Mouse (Mus musculus) naive thymus-derived CD4-positive, alpha-beta T cell, adult 2 months (primary cell): Measurements from ENCODE around the gene Homer1.

ENCODE experiments used
- DNase-seq: peaks from one replicate; pipeline ENCODE4 v3.0.0-alpha.2; 2011; ENCODE audit warnings: low read depth

Homer1 gene

GRCm38 (mm10) chr13:93401947-93402346, 102.5 kb downstream of the Homer1 start:
- no peak for DNase-seq

GRCm38 (mm10) chr13:93406855-93407254, 107.4 kb downstream of the Homer1 start:
- DNase-seq: no peak

GRCm38 (mm10) chr13:93410343-93410742, 110.9 kb downstream of the Homer1 start:
- no peak for DNase-seq

DNA sequence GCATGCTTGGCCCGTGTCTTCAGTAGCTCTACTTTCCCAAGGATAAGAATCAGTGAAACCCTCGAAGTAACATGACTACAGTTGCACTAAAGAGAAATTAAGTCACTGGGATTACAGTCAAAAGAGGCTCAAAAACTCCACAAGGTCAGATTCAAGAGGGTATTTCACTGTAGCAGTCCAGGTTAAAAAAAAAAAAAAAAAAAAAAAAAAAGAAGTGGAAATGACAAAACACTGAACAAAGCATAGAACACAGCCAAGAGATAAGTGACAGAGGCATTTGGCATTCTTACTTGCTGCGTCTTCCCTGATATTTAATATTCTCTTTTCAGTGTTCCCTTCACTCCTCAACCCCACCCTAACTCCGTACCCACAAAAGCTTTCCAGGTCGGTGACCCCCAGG, 115.6 kb downstream of the Homer1 start:
- no peak for DNase-seq

DNA sequence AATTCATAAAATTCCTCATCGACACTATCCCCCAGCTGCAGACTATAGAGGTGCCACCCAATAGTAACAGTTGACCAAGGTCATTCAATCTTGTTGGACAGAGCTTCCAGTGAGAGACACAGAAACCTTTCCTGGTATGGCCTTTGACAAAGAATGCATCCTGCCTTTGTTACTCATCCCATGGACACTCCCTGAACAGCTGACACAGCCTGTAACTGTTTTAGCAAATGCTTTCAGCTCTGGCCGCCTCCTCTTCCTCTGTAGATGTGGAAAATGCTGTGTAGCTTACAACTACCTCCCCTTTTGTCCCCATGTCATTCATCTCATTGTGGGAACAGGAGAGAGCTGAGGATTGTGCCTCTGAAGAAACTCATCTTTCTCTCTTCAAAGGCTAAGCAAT, 118.9 kb downstream of the Homer1 start:
- no peak for DNase-seq

GRCm38 (mm10) chr13:93419779-93420178, 120.3 kb downstream of the Homer1 start:
- no peak for DNase-seq

- no peak for DNase-seq
Measured at GRCm38 (mm10) chr13:93423224-93423623, 123.8 kb downstream of the Homer1 start.

DNA sequence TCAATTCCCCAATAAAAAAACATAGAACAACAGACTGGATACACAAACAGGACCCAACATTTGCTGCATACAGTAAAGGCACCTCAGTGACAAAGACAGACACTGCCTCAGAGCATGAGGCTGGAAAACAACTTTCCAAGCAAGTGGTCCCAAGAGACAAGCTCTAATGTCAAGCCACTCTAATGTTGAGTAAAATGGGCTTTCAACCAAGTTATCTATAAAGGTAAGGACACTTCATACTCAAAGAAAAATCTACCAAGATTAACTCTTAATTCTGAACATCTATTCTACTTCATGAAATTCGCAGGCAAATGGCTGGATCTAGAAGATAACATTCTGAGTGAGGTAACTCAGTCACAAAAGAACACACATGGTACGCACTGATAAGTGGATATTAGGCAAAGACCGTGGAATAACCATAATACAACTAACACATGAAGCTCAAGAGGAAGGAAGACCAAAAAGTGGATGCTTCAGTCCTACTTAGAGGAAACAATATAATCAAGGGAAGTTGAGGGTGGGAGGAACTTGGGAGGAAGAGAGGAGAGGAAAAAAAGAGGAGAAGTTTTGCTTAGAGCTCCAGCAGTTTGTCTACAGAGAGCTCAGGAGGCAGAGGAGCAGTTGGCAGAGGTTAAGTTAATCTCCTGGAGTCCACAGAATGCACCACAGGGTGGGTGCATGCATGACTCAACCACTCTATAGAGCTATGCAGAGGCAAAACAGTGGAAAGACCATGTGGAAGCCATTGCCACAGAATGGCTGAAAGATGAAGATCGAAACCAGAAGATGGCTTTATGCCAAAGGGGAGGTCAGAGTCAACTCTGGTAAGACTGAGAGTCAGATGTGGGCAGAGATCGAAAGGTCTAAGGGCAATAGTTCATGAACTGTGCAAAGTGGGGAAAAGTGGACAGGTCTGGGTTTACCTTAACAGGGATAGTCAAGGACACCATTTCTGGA, 128.8 kb downstream of the Homer1 start:
- DNase-seq: no peak

DNA sequence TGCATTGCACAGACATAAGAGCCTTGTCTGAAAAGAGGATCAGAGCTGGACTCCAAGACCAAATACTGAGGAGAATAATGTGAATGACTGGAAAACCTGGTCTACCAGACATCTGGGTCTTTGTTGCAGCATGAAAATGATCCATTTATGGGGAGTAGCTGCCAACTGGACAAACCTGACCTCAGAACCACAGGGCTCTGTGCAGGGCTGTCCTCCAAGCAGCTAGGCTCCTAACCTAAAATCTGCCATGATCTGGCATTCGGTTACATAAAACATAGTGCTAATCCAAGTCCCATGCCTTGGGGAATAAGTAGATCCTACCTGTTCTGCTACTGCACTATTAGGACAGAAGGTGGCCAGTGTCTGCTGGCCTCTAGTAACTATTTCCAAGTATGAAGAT, 129.8 kb downstream of the Homer1 start:
- DNase-seq: no peak

- no peak for DNase-seq
Measured at GRCm38 (mm10) chr13:93440167-93440566, 140.7 kb downstream of the Homer1 start.

GRCm38 (mm10) chr13:93453275-93453674, 153.8 kb downstream of the Homer1 start:
- DNase-seq: no peak
